Mouse (Mus musculus): ENCODE results near the gene Prmt8.

DNA sequence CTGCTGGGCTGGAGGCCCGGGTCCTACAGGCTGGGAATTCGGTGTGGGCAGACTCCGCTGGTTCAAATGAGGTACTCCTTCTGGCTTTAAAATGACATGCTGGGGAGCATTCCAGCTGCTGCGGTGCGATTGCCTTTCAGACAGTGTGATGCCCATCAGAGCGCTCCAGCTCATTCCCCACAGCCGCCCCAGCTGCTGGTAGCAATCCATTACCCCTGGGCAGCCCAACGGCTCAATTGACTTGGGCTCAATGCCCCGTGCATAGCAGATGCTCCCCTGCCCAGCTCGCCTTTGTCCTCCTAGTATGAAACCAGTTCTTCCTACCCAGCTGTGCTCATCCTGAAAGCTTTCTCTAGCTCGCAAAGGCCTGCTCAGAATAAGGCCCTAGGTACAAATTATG is 92.4 kb downstream of the Prmt8 start:
- TF ChIP-seq CTCF (IDR thresholded peaks at IDR 0.05; ENCODE audit: insufficient read depth, low read depth, low read length) (no peak), POLR2A (IDR thresholded peaks at IDR 0.05; ENCODE audit: insufficient read depth, low read depth, low read length) (no peak)

All from olfactory bulb, adult 2 months (tissue).